Mouse (Mus musculus) thymus, adult 2 months (tissue): ENCODE data around the gene Dnajc2. TPM values are rescaled to one million over a fixed set of nuclear protein-coding genes. Genes with fewer than 3 reads are reported as not detected.

ENCODE experiments used
- DNase-seq: peaks from one replicate; pipeline ENCODE4 v3.0.0; 2021
- H3K27ac ChIP-seq: fragments of 200-500 bp; 2 replicates; pipeline ENCODE4 v1.5.1; 2012; ENCODE audit warnings: low read length, control low read depth; ENCODE audit not compliant: control insufficient read depth, insufficient read depth
- H3K27me3 ChIP-seq: fragments of 200-500 bp; 2 replicates; pipeline ENCODE4 v1.6.1; 2012; ENCODE audit warnings: mild to moderate bottlenecking, low read length, moderate library complexity, mixed read lengths; ENCODE audit not compliant: control insufficient read depth, insufficient read depth
- H3K36me3 ChIP-seq: fragments of 200-500 bp; 2 replicates; pipeline ENCODE4 v1.6.1; 2012; ENCODE audit warnings: mild to moderate bottlenecking, low read length, moderate library complexity; ENCODE audit not compliant: control insufficient read depth, insufficient read depth
- H3K4me1 ChIP-seq: fragments of 200-500 bp; replicated peaks from 2 replicates; pipeline ENCODE4 v1.6.1; 2012; ENCODE audit warnings: low read length; ENCODE audit not compliant: control insufficient read depth, insufficient read depth
- H3K4me3 ChIP-seq: fragments of 200-500 bp; 2 replicates; pipeline ENCODE4 v1.5.1; 2012; ENCODE audit warnings: mild to moderate bottlenecking, low read length, control low read depth, moderate library complexity; ENCODE audit not compliant: control insufficient read depth, insufficient read depth
- CTCF ChIP-seq: fragments of 200-500 bp; IDR thresholded peaks from 2 replicates; pipeline ENCODE4 v1.5.1; 2012; ENCODE audit warnings: mild to moderate bottlenecking, control low read depth, low read length, moderate library complexity, borderline replicate concordance; ENCODE audit not compliant: control insufficient read depth, poor library complexity, insufficient read depth; ENCODE audit errors: extremely low read depth
- POLR2A ChIP-seq: fragments of 200-500 bp; IDR thresholded peaks from 2 replicates; pipeline ENCODE4 v1.6.1; 2012; ENCODE audit warnings: mild to moderate bottlenecking, low read length, control low read depth, moderate library complexity; ENCODE audit not compliant: control insufficient read depth, poor library complexity, insufficient read depth; ENCODE audit errors: extremely low read depth
- WGBS: fragments of 180-500 bp; shearing (Covaris S2); methylation state at CpG from one replicate; pipeline ENCODE4 v1.1.7; 2018; 5-methylcytosine and 5-hydroxymethylcytosine counted together
- polyA plus RNA-seq: library from polyadenylated mRNA; depleted of rRNA; stranded (reverse); fragments of >200 nt; gene quantifications from 2 replicates; pipeline ENCODE4 v1.2.3, GENCODE M21; 2012

The Dnajc2 gene
- polyA plus RNA-seq, 1 experiment, result 17.0 TPM

DNA sequence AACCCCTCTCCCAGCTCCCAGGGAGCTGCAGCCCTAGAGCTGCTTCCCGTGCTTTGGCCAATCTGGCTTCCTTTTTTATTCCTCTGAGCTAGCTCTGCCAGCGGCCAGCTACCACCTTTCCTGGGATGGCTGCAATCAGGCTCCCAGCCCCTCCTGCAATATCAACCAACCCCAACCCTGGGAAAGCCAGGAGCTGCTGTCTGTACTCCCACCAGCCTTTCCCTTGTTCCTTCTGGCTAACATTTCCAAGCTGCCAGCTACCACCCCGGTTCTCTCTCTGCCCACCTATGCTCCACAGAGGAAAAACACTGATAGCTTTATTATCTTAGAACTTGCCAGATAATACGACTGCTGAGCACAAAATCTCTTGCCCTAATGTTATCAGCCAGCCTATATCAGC is 19.8 kb upstream of the Dnajc2 start:
- WGBS, result 94% methylated on average over 4 of the region's 4 CpGs
- H3K27ac ChIP-seq, result no peak overlapping the region
- no peak for DNase-seq
- H3K4me1 ChIP-seq, result no peaks in the 10 kb centered on the region
- H3K4me3 ChIP-seq, result no peak overlapping the region
- no peaks in the 10 kb centered on the region for H3K27me3 ChIP-seq
- H3K36me3 ChIP-seq, result peaks cover 41% of the 10 kb centered on the region
- TF ChIP-seq CTCF, result no peak
- no peak for TF ChIP-seq POLR2A

DNA sequence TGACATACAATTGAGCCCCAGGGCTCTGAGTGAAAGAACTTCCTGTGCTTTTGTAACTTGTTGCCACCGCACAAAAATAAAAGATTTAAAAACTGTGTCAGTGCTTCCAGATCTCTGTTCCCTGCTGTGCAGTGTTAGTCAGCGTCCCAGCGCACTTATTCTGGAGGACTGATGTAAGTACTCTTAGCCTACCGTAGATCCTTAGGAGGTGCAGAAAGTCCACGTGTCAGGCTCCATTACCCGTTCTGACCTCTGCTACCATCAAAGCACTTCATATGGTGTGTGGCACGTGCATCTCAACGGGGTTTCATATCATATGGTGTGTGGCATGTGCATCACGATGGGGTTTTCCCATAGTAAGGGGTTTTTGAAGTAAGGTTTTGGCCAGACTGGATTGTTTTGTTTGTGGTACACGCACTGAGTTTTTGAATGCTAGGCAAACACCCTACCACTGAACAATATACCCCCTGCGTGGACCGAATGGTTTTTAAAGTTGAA is 18.7 kb upstream of the Dnajc2 start:
- H3K4me1 ChIP-seq, result no peaks in the 10 kb centered on the region
- H3K27me3 ChIP-seq, result no peaks in the 10 kb centered on the region
- H3K4me3 ChIP-seq, result no peak overlapping the region
- TF ChIP-seq POLR2A (no peak), CTCF (no peak)
- DNase-seq, result no peak
- no peak overlapping the region for H3K27ac ChIP-seq
- 97% methylated on average over 12 of the region's 12 CpGs for WGBS
- peaks cover 52% of the 10 kb centered on the region for H3K36me3 ChIP-seq

DNA sequence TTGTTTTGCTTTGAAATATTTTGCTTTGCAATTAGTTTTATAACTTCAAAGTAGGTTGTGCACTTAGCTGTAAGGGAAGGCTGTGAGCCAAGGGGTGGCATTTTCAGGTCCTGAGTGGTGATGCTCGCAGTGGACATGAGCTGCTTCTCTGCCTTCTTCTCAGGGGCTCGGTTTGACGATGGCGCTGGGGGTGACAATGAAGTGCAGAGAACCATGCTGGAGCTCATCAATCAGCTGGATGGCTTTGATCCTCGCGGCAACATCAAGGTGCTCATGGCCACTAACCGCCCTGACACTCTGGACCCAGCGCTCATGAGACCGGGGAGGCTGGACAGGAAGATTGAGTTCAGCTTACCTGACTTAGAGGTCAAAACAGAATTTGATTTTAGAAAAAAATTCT is 17.9 kb upstream of the Dnajc2 start:
- 95% methylated on average over 9 of the region's 9 CpGs for WGBS
- no peak for TF ChIP-seq POLR2A
- TF ChIP-seq CTCF, result no peak
- no peak overlapping the region for H3K27ac ChIP-seq
- H3K36me3 ChIP-seq, result peaks cover 60% of the 10 kb centered on the region
- no peak overlapping the region for H3K4me3 ChIP-seq
- no peaks in the 10 kb centered on the region for H3K4me1 ChIP-seq
- no peaks in the 10 kb centered on the region for H3K27me3 ChIP-seq
- DNase-seq, result no peak

DNA sequence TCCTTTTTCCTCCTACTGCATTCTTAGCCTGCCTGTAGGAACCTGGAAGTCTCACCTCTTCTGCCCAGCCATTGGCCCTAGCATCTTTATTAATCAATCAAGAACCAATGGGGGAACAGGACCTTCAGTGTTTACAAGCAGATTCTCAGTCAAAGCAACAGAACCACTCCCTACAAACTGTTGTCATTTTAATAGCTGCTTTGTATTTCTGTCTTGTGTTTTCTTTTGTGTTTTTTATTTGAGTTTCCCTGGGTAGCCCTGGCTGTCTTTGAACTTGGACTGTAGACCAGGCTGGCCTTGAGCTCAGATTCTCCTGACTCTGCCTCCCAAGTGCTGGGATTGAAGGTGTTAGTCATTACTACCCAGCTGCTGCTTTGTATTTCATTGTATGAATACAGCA is 7.1 kb upstream of the Dnajc2 start:
- no peak overlapping the region for H3K4me3 ChIP-seq
- TF ChIP-seq POLR2A, result no peak
- TF ChIP-seq CTCF, result no peak
- DNase-seq, result no peak
- H3K36me3 ChIP-seq, result peaks cover 19% of the 10 kb centered on the region
- no peaks in the 10 kb centered on the region for H3K4me1 ChIP-seq
- no peaks in the 10 kb centered on the region for H3K27me3 ChIP-seq
- no peak overlapping the region for H3K27ac ChIP-seq

DNA sequence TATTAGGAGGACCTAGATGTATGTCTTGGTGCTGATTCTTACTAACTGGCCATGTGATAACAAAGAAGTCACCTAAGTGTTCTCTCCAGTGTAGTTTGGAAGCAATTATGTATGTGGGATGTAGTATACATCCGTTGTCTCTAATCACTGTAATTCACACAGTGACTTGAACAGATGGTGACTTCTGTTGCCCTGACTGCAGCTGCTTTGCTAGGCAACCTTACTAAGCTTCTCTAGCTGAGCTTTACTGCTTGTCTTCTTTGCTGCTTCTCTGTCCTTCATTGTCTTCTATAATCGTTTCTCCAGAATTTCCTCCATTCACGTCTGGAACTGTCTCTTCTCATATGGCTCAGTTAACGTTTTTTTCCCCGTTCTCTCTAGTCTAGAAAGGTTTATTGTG is 4.0 kb upstream of the Dnajc2 start:
- TF ChIP-seq POLR2A (no peak), CTCF (no peak)
- no peaks in the 10 kb centered on the region for H3K27me3 ChIP-seq
- H3K27ac ChIP-seq, result no peak overlapping the region
- peaks cover 4% of the 10 kb centered on the region; the same call in 1 of the 2 replicates for H3K4me1 ChIP-seq
- H3K36me3 ChIP-seq, result no peaks in the 10 kb centered on the region
- H3K4me3 ChIP-seq, result no peak overlapping the region
- WGBS, result 87% methylated on average over 5 of the region's 5 CpGs
- DNase-seq, result no peak

DNA sequence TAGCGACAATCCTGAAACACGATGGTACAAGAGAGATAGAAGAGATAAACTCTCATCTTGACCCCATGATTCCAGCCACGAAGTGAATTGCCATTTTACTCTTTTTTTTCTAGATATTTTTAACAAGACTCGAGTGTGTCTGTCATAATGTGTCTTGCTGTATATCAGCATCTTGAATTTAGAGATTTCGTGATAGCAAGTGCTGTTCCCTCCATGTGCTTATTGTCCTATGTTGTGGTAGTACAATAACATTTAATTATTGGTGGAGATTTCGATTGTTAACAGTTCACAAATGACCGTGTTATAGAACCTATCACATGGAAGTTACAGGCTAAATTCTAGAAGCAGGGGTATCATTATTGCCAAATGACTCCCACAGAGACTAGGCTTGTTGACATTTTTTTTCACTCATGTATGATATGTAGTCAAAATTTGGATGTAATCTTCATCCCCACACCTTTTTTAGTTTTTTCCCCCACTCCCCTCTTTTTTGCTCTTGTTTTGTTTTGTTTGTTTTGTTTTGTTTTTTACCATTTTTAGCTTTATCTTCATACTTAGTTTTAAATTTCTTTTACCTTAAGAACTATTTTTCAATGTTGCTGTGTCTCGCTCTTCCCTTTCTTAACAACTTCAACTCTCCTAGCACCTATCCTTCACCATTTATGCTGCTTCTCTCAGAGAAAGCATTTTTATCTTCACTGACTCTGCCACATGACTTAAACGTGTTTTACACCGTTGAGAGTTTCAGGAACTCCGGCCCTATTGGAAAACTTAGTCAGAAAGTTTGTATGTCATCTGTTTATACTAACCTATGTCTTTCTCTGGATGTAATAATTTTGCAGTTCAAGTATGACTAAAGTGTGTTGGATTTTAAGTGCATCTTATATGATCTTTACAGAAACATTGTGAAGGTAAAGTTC is 2.4 kb upstream of the Dnajc2 start:
- Histone ChIP-seq H3K4me1 (peaks cover 5% of the 10 kb centered on the region; the same call in 1 of the 2 replicates), H3K27me3 (no peaks in the 10 kb centered on the region), H3K27ac (no peak overlapping the region), H3K4me3 (peak overlapping the region; percentile 86), H3K36me3 (peaks cover 4% of the 10 kb centered on the region)
- WGBS, result 36% methylated on average over 11 of the region's 11 CpGs
- DNase-seq, result no peak
- TF ChIP-seq POLR2A, result no peak
